Mouse (Mus musculus) mouse trophoblast stem cell (cell line): ENCODE measurements around the gene Hddc2.
"Not testable (repeated sequence)": the region's sequence is repeated elsewhere in the genome, so short reads cannot be mapped to it uniquely, and the experiment has no call there.

Experiments
- in situ Hi-C, 2 experiments: fragments of 300-500 bp; cut with MseI, MboI; formaldehyde crosslinking; loops; 2 replicates in 1 of 2; 3 replicates in 1 of 2; pipeline ENCODE4 v1.15.1; 2025

Gene Hddc2

DNA sequence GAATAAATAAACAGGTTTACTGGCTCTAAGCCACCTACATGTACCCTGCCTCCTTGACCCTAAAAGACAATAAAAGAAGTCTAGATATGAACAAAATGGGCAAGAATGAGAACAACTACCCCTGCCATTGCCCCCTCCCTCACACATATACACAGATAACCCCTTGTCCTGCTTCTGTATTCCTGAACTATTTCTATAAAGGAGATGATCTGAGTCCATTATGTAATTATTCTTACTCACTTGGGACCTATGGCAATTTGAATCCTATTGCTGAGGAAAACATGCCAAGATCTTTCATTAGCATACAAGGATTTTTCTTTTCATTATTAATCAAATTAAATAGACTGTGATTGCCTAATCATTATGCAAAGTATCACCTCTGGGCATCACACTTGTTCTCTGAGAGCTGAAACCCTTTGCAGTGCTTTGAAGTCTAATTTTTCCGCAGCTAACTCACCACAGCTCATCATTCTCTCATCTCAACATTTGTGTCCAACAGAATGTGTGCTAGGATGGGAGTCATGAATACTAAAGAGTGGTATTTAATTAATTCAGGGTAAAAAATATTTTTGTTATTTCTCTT lies 39.8 kb downstream of the Hddc2 start:
- in situ Hi-C loops = no loop called here

DNA sequence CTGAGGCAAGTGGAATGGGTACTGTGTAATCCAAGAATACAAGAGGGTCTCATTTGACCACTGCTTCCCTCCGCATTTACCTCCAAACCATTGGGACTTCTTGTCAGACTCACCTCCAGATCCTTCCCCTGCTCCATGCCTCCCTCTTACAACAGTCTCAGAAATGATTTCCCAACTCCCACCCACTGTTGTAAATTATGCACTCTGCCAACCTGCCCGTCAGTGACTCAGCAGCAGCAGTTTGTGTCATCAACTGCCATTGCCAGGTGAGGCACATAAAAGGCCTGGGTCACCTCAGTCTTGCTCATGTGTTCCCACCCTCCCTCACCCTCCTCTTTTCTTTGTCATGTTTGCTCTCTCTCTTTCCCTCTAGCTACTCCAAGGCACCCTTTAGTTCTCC lies 41.0 kb downstream of the Hddc2 start:
- in situ Hi-C loops = no loop called here

DNA sequence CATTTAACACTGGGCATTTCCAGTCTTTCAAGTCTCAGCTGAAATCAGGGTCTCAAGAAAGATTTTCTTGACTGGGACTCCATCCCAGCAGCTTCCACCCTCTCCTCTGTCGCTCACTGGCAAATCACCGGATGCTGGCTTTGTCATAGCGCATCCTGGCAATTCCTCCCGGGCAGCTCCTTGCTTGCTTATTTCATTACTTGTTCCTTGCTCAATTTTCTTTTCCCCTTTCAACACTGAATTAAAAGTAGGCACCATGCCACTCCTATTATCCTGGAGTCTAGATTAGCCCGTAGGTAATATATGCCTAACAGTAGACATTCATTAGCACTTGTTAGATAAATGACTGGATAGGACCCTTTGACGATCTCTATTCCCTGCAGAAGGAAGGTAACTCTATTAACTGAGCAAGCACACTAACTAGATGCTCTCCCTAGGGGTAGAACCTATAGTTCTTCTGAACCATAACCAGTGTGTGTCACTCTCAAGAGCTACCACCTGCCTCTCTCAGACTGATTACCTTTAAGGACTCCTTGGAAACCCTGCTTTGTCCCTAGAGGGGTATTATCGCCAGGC lies 41.8 kb downstream of the Hddc2 start:
- in situ Hi-C loops = no loop called here

DNA sequence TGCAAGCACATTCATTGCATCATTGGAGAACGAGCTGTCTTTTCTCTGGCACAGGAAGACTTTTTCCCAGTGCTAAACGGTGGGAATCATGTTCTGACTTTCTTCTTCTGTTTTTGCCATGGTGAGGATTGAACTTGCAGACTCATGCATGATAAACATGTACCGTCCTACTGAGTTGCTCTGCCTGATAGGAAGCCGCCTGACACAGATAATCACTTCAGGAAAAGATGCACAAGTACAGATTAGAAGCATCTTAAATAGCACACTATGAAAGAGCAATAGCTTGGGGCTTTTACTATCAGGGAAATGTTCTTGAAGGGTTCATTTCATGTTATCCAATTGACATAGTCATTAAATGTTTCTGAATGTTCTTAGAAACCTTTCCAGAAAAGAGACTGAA lies 46.6 kb downstream of the Hddc2 start:
- in situ Hi-C loops = no loop called here

DNA sequence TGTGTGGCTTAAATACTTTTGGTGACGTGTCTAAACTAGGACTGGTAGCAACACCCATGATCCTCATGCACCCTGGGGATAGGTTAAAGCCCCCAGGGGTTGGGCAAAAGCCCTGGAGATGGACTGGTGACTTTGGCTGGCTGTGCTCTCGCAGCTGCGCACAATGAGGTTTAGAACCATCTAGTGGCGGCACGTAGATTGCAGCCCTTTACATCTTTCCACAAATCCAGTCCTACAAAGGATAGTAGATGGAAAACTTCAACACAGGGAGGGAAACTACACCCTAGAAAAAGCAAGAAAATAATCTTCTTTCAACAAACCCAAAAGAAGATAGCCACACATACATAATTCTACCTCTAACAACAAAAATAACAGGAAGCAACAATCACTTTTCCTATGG lies 57.0 kb downstream of the Hddc2 start:
- in situ Hi-C loops = not testable (repeated sequence)
